Mouse (Mus musculus) ES-E14 (cell line): ENCODE data around the gene Lin37.

Experiments used
- HCFC1 ChIP-seq: IDR thresholded peaks from 2 replicates; pipeline ENCODE4 v1.6.1; 2012; ENCODE audit warnings: low read length, inconsistent platforms, borderline replicate concordance; ENCODE audit not compliant: insufficient read depth
- MAFK ChIP-seq: IDR thresholded peaks from 2 replicates; pipeline ENCODE4 v1.6.1; 2014; ENCODE audit warnings: mild to moderate bottlenecking, low read depth, low read length, inconsistent platforms; ENCODE audit not compliant: insufficient read depth
- ZC3H11A ChIP-seq: IDR thresholded peaks from 2 replicates; pipeline ENCODE4 v1.6.1; 2012; ENCODE audit warnings: low read depth, mild to moderate bottlenecking, inconsistent platforms, low read length, borderline replicate concordance
- ZNF384 ChIP-seq: IDR thresholded peaks from 2 replicates; pipeline ENCODE4 v1.6.1; 2012; ENCODE audit warnings: low read depth, low read length, inconsistent platforms

DNA sequence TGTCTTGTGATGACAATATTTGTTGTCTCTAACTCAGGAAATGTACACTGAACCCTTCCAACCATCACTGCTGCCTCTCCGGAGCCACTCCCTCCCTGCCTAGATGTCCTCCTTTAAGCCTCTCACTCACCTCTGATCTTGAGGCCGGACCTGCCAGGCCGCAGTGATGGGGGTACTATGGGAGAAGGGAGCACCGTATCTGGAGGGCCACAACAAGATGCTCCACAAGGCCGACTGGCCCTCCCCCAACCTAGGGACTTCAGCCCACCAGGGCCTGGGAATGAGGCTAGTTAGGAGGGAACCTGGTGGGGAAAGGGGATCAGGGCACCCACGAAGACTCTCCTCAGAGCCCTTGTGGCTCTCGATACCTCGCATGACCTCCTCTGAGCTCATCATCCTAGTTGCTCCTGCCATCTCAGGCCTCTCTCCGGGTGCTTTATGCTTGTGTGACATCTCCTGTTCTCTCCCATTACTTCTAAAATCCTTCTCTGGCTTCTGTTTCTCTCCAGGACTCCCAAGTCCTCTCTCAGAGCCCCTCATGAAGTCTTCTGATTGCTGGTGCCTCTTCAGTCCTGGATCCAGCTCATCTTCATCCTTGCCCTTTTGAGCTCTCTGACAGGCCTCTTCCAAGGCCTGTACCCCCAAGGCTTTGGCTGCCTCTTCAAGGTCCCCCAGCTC, 31.4 kb upstream of the Lin37 start:
- no peak for TF ChIP-seq MAFK
- TF ChIP-seq ZNF384: no peak
- no peak for TF ChIP-seq ZC3H11A
- TF ChIP-seq HCFC1: no peak
